In genomic region chr3:145391986-145392659, GRCm38 (mm10) we compare ENCODE assay signal across 19 mouse cellular contexts.
DNase-seq lines count a peak whose midpoint lies in the region; ATAC-seq and TF ChIP-seq lines count a peak whose summit lies in the region.
"Had no signal": no experiment of that assay in that cellular context is flagged by ENCODE, and none has a peak within 500 bp of the region (broad histone marks: within the 10 kb centered on the region; RNA-seq: fewer than 3 reads in every experiment).

No protein-coding gene starts in this region.

- no peaks in the 10 kb centered on the region for H3K36me3 ChIP-seq in kidney, embryonic 15.5 days
- no peaks in the 10 kb centered on the region for H3K36me3 ChIP-seq in G1E (replicated peaks)
- H3K36me3 ChIP-seq: heart, embryonic 13.5 days; lung, embryonic 15.5 days; midbrain, embryonic 15.5 days; stomach, embryonic 15.5 days had no signal

- H3K27ac ChIP-seq in kidney, embryonic 15.5 days = peak overlapping the region; percentile 9
- H3K27ac ChIP-seq: heart, embryonic 13.5 days; lung, embryonic 15.5 days; midbrain, embryonic 15.5 days; stomach, embryonic 15.5 days had no signal

- ATAC-seq in kidney, embryonic 15.5 days (replicated peaks; ENCODE audit: low FRiP score) = 0 out of 2 replicates have a peak, but pooled peaks have one; percentile 36
- ATAC-seq in G1E (ENCODE audit: extremely low read depth, insufficient number of reproducible peaks, low FRiP score, poor library complexity, severe bottlenecking) = no peak
- peak; percentile 68 for ATAC-seq in inflammation-experienced regulatory T-cells, adult 6 months
- ATAC-seq: hindbrain, embryonic 16.5 days; midbrain, embryonic 15.5 days had no signal

- DNase-seq in kidney, adult 18-20 months = no peak
- peak; percentile 93 for DNase-seq in A20 (ENCODE audit: low read depth, low spot score)
- peak; percentile 3 for DNase-seq in G1E (ENCODE audit: low spot score)
- no peak for DNase-seq in layer of hippocampus, adult 8-10 months (ENCODE audit: low spot score in 2 of 2)
- no peak for DNase-seq in ovary, adult 18-20 months (ENCODE audit: low spot score)
- no peak for DNase-seq in frontal cortex, postnatal 25 days (ENCODE audit: low spot score in 2 of 2)
- DNase-seq: cerebellum, postnatal 14 days; heart, postnatal 36 days; kidney, adult 2 months; retina, postnatal 1 day; right cerebral cortex, postnatal 4 days; thymus, postnatal 14 days had no signal

- H3K9ac ChIP-seq in kidney, embryonic 15.5 days = no peak overlapping the region
- H3K9ac ChIP-seq: heart, embryonic 13.5 days; lung, embryonic 15.5 days; midbrain, embryonic 15.5 days; stomach, embryonic 15.5 days had no signal

- H3K9me3 ChIP-seq in kidney, embryonic 15.5 days (replicated peaks) = no peaks in the 10 kb centered on the region
- peaks cover 6% of the 10 kb centered on the region; the same call in 1 of the 2 replicates for H3K9me3 ChIP-seq in G1E (replicated peaks)
- H3K9me3 ChIP-seq: heart, embryonic 13.5 days; lung, embryonic 15.5 days; midbrain, embryonic 15.5 days; stomach, embryonic 15.5 days had no signal

- H3K4me1 ChIP-seq in kidney, embryonic 15.5 days = peaks cover 10% of the 10 kb centered on the region; the same call in 1 of the 2 replicates
- no peaks in the 10 kb centered on the region for H3K4me1 ChIP-seq in G1E (ENCODE audit: insufficient read depth, low read depth, low read length)
- H3K4me1 ChIP-seq: heart, embryonic 13.5 days; midbrain, embryonic 15.5 days; stomach, embryonic 15.5 days had no signal

- WGBS in kidney, embryonic 15.5 days = 63% methylated on average over 19 of the region's 19 CpGs

- no peak overlapping the region for H3K4me2 ChIP-seq in kidney, embryonic 15.5 days
- H3K4me2 ChIP-seq: heart, embryonic 13.5 days; lung, embryonic 15.5 days; midbrain, embryonic 15.5 days; stomach, embryonic 15.5 days had no signal

- TF ChIP-seq CTCF in G1E (IDR thresholded peaks at IDR 0.05; ENCODE audit: low read depth, low read length) = no peak

- no peak overlapping the region for H3K4me3 ChIP-seq in kidney, embryonic 15.5 days (replicated peaks)
- H3K4me3 ChIP-seq in G1E (ENCODE audit: low read depth, low read length) = no peak overlapping the region
- H3K4me3 ChIP-seq: heart, embryonic 13.5 days; lung, embryonic 15.5 days; midbrain, embryonic 15.5 days; stomach, embryonic 15.5 days had no signal

- H3K27me3 ChIP-seq in kidney, embryonic 15.5 days = no peaks in the 10 kb centered on the region
- H3K27me3 ChIP-seq in G1E (ENCODE audit: insufficient read depth, low read length) = no peaks in the 10 kb centered on the region
- H3K27me3 ChIP-seq: heart, embryonic 13.5 days; lung, embryonic 15.5 days; midbrain, embryonic 15.5 days; stomach, embryonic 15.5 days had no signal

Comparison
In these comparisons a context has a peak if more than half of its experiments do, and no peak if none do; other contexts are left out.
1. DNase-seq: peak in A20 (single experiment) and G1E (single experiment); none in kidney, adult 18-20 months (single experiment), layer of hippocampus, adult 8-10 months (0 of 2), ovary, adult 18-20 months (single experiment) and frontal cortex, postnatal 25 days (0 of 2).